Mouse (Mus musculus) right cerebral cortex, adult 2 months (tissue): Measurements from ENCODE around the gene Klhl18.
"Not testable (repeated sequence)": the region's sequence is repeated elsewhere in the genome, so short reads cannot be mapped to it uniquely, and the experiment has no call there.

Experiments
- DNase-seq, 2 experiments: peaks; one replicate each; pipeline ENCODE4 v3.0.0; 2021 to 2022; ENCODE audit warnings: low spot score in 2 of 2

Klhl18 gene

GRCm38 (mm10) chr9:110419511-110420112 is 56.9 kb downstream of the Klhl18 start, which contains the start of gene Ngp:
Ngp (plus strand) TSS chr9:110419747.
- DNase-seq, result no peak

GRCm38 (mm10) chr9:110413785-110414184 is 62.7 kb downstream of the Klhl18 start:
- peak in 1 of 2 experiments; percentile 37 for DNase-seq

GRCm38 (mm10) chr9:110412926-110413325 is 63.6 kb downstream of the Klhl18 start:
- DNase-seq, result no peak

GRCm38 (mm10) chr9:110410908-110411887 is 65.3 kb downstream of the Klhl18 start:
- peak; percentile 81 to 86 for DNase-seq

- peak; percentile 92 for DNase-seq
Observed at GRCm38 (mm10) chr9:110408099-110408773, 68.3 kb downstream of the Klhl18 start, which contains the start of gene Ptpn23. Ptpn23 (minus strand) TSS chr9:110408213.

- no peak for DNase-seq
Observed at GRCm38 (mm10) chr9:110407311-110408098, 69.0 kb downstream of the Klhl18 start.

- DNase-seq, result not testable (repeated sequence)
Observed at GRCm38 (mm10) chr9:110403240-110403639, 73.3 kb downstream of the Klhl18 start.

- DNase-seq, result no peak
Observed at GRCm38 (mm10) chr9:110402731-110403130, 73.8 kb downstream of the Klhl18 start.

GRCm38 (mm10) chr9:110400650-110401049 is 75.8 kb downstream of the Klhl18 start:
- no peak for DNase-seq

GRCm38 (mm10) chr9:110393295-110393694 is 83.2 kb downstream of the Klhl18 start:
- no peak for DNase-seq

GRCm38 (mm10) chr9:110390843-110391242 is 85.7 kb downstream of the Klhl18 start:
- DNase-seq, result no peak

- no peak for DNase-seq
Observed at GRCm38 (mm10) chr9:110388011-110388410, 88.5 kb downstream of the Klhl18 start.

GRCm38 (mm10) chr9:110384369-110384929 is 92.0 kb downstream of the Klhl18 start:
- DNase-seq, result no peak

- no peak for DNase-seq
Observed at GRCm38 (mm10) chr9:110381292-110381691, 95.2 kb downstream of the Klhl18 start.

- no peak for DNase-seq
Observed at GRCm38 (mm10) chr9:110380662-110381061, 95.8 kb downstream of the Klhl18 start.

- no peak for DNase-seq
Observed at GRCm38 (mm10) chr9:110379361-110379760, 97.1 kb downstream of the Klhl18 start.

GRCm38 (mm10) chr9:110377655-110378054 is 98.8 kb downstream of the Klhl18 start:
- not testable (repeated sequence) for DNase-seq
